Mouse (Mus musculus): Measurements from ENCODE around the gene Golga2. TPM values are rescaled to one million over a fixed set of nuclear protein-coding genes. Genes with fewer than 3 reads are reported as not detected.

Golga2 gene
- polyA plus RNA-seq, 1 experiment from 2014 or later = 36.5 TPM

- Histone ChIP-seq H3K27ac (no peak overlapping the region), H3K4me2 (no peak overlapping the region), H3K9me3 (no peaks in the 10 kb centered on the region), H3K4me3 (no peak overlapping the region), H3K9ac (no peak overlapping the region), H3K36me3 (peaks cover 61% of the 10 kb centered on the region), H3K27me3 (no peaks in the 10 kb centered on the region), H3K4me1 (peaks cover 14% of the 10 kb centered on the region)
- no peak for ATAC-seq (ENCODE audit: insufficient number of reproducible peaks, low FRiP score, low TSS enrichment, low read depth)
- WGBS = 92% methylated on average over 11 of the region's 11 CpGs
Observed at GRCm38 (mm10) chr2:32256273-32256672, 30.9 kb upstream of the Golga2 start.

DNA sequence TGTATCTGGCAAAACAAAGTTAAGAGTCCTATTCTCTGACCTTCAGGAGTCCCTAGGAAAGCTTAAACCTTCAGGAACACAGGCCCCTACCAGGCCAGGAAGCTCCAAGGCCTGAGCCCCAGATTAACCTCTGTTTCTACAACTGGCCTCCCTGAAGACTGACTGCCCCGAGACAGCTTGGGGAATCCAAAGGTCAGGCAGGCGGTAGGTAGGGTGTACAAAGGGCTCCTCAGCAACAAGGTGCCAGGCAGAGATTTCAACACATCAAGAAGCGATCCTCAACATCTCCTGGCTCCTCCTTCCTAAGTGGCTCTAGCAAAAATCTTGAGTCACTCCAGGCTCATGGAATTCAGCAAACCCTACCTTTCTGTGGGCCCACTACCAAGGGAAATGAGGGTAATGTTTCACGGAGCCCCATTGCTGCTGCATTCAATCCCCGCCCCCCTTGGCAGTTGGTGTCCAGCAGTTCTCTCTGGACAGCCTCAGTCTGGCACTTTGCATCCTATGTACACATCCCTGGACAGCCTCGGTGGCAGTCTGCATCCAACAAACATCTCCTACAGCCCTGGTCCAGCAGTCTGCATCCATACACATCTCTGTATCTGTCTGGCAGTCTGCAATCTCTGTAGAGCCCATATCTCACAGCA lies 28.2 kb upstream of the Golga2 start:
- 0 out of 2 replicates have a peak overlapping the region, but pooled peaks have one; percentile 38 for H3K27ac ChIP-seq
- no peaks in the 10 kb centered on the region for H3K9me3 ChIP-seq
- H3K27me3 ChIP-seq = no peaks in the 10 kb centered on the region
- no peak for ATAC-seq (ENCODE audit: insufficient number of reproducible peaks, low FRiP score, low TSS enrichment, low read depth)
- peaks cover 14% of the 10 kb centered on the region for H3K4me1 ChIP-seq
- peaks cover 33% of the 10 kb centered on the region for H3K36me3 ChIP-seq
- peak overlapping the region; percentile 90 for H3K4me3 ChIP-seq
- peak overlapping the region; percentile 70 for H3K4me2 ChIP-seq
- H3K9ac ChIP-seq = peak overlapping the region; percentile 79
- WGBS = 52% methylated on average over 6 of the region's 6 CpGs

- H3K9ac ChIP-seq = peak within 1 kb of the TSS; percentile 79
- WGBS = 1% methylated on average over 59 of the region's 59 CpGs
- H3K4me3 ChIP-seq = peak within 1 kb of the TSS; percentile 90
- H3K9me3 ChIP-seq = no peaks in the 10 kb centered on the region
- peak within 1 kb of the TSS; percentile 70 for H3K4me2 ChIP-seq
- peaks cover 25% of the 10 kb centered on the region for H3K36me3 ChIP-seq
- ATAC-seq (ENCODE audit: insufficient number of reproducible peaks, low FRiP score, low TSS enrichment, low read depth) = peak; percentile 77
- peak within 1 kb of the TSS; percentile 68 for H3K27ac ChIP-seq
- no peaks in the 10 kb centered on the region for H3K27me3 ChIP-seq
- peaks cover 14% of the 10 kb centered on the region for H3K4me1 ChIP-seq
Observed at GRCm38 (mm10) chr2:32259657-32260417, 27.3 kb upstream of the Golga2 start, which contains the start of gene Uck1. Gene Uck1, minus strand, starts transcription at chr2:32260159.

DNA sequence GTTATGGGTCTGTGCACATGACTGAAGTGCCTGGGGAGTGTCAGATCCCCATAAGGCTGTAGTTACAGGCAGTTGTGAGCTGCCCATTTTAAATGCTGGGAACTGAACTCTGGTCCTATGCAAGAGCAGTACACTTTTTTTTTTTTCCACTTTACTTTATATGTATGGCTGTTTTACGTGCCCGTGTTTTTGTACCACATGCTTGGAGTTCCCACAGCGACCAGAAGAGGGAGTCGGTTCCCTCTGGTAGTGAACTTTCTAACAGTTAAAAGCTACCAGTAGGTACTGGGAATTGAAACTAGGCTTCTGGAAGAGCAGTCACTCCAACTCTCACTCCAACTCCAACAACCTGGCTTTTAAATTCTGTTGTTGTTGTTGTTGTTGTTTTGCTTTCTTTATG lies 26.5 kb upstream of the Golga2 start:
- Histone ChIP-seq H3K9ac (no peak overlapping the region), H3K4me3 (peak overlapping the region; percentile 90), H3K27me3 (no peaks in the 10 kb centered on the region), H3K4me2 (no peak overlapping the region), H3K36me3 (peaks cover 24% of the 10 kb centered on the region), H3K4me1 (peaks cover 14% of the 10 kb centered on the region), H3K9me3 (no peaks in the 10 kb centered on the region), H3K27ac (no peak overlapping the region)
- 39% methylated on average over 4 of the region's 4 CpGs for WGBS
- ATAC-seq (ENCODE audit: insufficient number of reproducible peaks, low FRiP score, low TSS enrichment, low read depth) = no peak

GRCm38 (mm10) chr2:32275823-32276222 lies 11.4 kb upstream of the Golga2 start:
- Histone ChIP-seq H3K36me3 (peaks cover 40% of the 10 kb centered on the region), H3K4me2 (no peak overlapping the region), H3K9me3 (no peaks in the 10 kb centered on the region), H3K4me3 (no peak overlapping the region), H3K27me3 (no peaks in the 10 kb centered on the region), H3K27ac (no peak overlapping the region), H3K4me1 (no peaks in the 10 kb centered on the region), H3K9ac (no peak overlapping the region)
- WGBS = 57% methylated on average over 3 of the region's 3 CpGs
- no peak for ATAC-seq (ENCODE audit: insufficient number of reproducible peaks, low FRiP score, low TSS enrichment, low read depth)

GRCm38 (mm10) chr2:32282289-32282688 lies 4.9 kb upstream of the Golga2 start:
- no peak for ATAC-seq (ENCODE audit: insufficient number of reproducible peaks, low FRiP score, low TSS enrichment, low read depth)
- H3K4me2 ChIP-seq = no peak overlapping the region
- H3K27me3 ChIP-seq = no peaks in the 10 kb centered on the region
- 91% methylated on average over 2 of the region's 2 CpGs for WGBS
- no peaks in the 10 kb centered on the region for H3K9me3 ChIP-seq
- H3K9ac ChIP-seq = no peak overlapping the region
- H3K36me3 ChIP-seq = peaks cover 79% of the 10 kb centered on the region
- H3K4me1 ChIP-seq = peaks cover 8% of the 10 kb centered on the region
- no peak overlapping the region for H3K4me3 ChIP-seq
- H3K27ac ChIP-seq = no peak overlapping the region

GRCm38 (mm10) chr2:32282727-32283126 lies 4.5 kb upstream of the Golga2 start:
- Histone ChIP-seq H3K9me3 (no peaks in the 10 kb centered on the region), H3K4me1 (peaks cover 8% of the 10 kb centered on the region), H3K27me3 (no peaks in the 10 kb centered on the region), H3K27ac (no peak overlapping the region), H3K4me2 (no peak overlapping the region), H3K9ac (no peak overlapping the region), H3K36me3 (peaks cover 75% of the 10 kb centered on the region), H3K4me3 (no peak overlapping the region)
- ATAC-seq (ENCODE audit: insufficient number of reproducible peaks, low FRiP score, low TSS enrichment, low read depth) = no peak
- 83% methylated on average over 1 of the region's 1 CpGs for WGBS

GRCm38 (mm10) chr2:32283986-32284385 lies 3.2 kb upstream of the Golga2 start:
- no peak overlapping the region for H3K9ac ChIP-seq
- H3K4me3 ChIP-seq = no peak overlapping the region
- ATAC-seq (ENCODE audit: insufficient number of reproducible peaks, low FRiP score, low TSS enrichment, low read depth) = no peak
- H3K36me3 ChIP-seq = peaks cover 62% of the 10 kb centered on the region
- H3K9me3 ChIP-seq = no peaks in the 10 kb centered on the region
- peaks cover 12% of the 10 kb centered on the region for H3K4me1 ChIP-seq
- H3K4me2 ChIP-seq = no peak overlapping the region
- H3K27me3 ChIP-seq = no peaks in the 10 kb centered on the region
- 91% methylated on average over 3 of the region's 3 CpGs for WGBS
- no peak overlapping the region for H3K27ac ChIP-seq

DNA sequence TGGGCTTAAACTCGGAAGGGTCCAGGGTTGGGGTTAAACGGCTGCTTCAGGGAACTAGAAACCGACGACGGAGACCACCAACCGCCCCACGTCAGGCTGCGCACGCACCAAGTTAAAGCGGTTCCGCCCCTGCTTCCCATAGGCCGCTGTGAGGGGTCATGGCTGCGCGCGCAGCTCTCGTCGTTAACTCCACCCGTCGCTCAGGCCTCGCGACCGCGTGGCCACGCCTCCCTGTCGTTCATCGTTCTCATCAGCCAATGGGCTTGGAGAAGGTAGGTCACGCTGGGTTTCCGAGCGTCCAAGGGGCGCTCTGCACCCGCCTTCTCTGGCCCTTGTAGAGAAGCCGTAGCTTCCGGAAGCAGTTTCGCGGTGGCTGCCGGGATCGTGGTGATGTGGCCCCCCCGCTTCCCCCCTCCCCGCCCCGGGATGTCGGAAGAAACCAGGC lies 761 bp downstream of the Golga2 start, which contains the start of gene Swi5:
Gene Swi5 (minus strand): TSS at position 153 of the 445 bp plus-strand sequence.
- Histone ChIP-seq H3K36me3 (peaks cover 38% of the 10 kb centered on the region), H3K4me2 (peak within 1 kb of the TSS; percentile 78), H3K9ac (peak within 1 kb of the TSS; percentile 84), H3K4me3 (peak within 1 kb of the TSS; percentile 79), H3K9me3 (no peaks in the 10 kb centered on the region), H3K4me1 (peaks cover 21% of the 10 kb centered on the region), H3K27me3 (no peaks in the 10 kb centered on the region), H3K27ac (peak within 1 kb of the TSS; percentile 83)
- ATAC-seq (ENCODE audit: insufficient number of reproducible peaks, low FRiP score, low TSS enrichment, low read depth) = peak; percentile 99
- under 1% methylated on average over 38 of the region's 41 CpGs for WGBS

- Histone ChIP-seq H3K4me1 (peaks cover 21% of the 10 kb centered on the region), H3K27me3 (no peaks in the 10 kb centered on the region), H3K9me3 (no peaks in the 10 kb centered on the region), H3K9ac (peak overlapping the region; percentile 75), H3K4me2 (peak overlapping the region; percentile 70), H3K27ac (peak overlapping the region; percentile 82), H3K4me3 (peak overlapping the region; percentile 79), H3K36me3 (peaks cover 35% of the 10 kb centered on the region)
- 1% methylated on average over 29 of the region's 29 CpGs for WGBS
- ATAC-seq (ENCODE audit: insufficient number of reproducible peaks, low FRiP score, low TSS enrichment, low read depth) = peak; percentile 40
Observed at GRCm38 (mm10) chr2:32288371-32288931, 1.3 kb downstream of the Golga2 start.

- no peak for ATAC-seq (ENCODE audit: insufficient number of reproducible peaks, low FRiP score, low TSS enrichment, low read depth)
- H3K4me2 ChIP-seq = peak overlapping the region; percentile 70
- H3K36me3 ChIP-seq = peaks cover 33% of the 10 kb centered on the region
- no peaks in the 10 kb centered on the region for H3K9me3 ChIP-seq
- H3K27me3 ChIP-seq = no peaks in the 10 kb centered on the region
- no peak overlapping the region for H3K27ac ChIP-seq
- H3K4me1 ChIP-seq = peaks cover 27% of the 10 kb centered on the region
- no peak overlapping the region for H3K9ac ChIP-seq
- peak overlapping the region; percentile 79 for H3K4me3 ChIP-seq
Observed at GRCm38 (mm10) chr2:32289578-32289977, 2.4 kb downstream of the Golga2 start.

GRCm38 (mm10) chr2:32294348-32294747 lies 7.2 kb downstream of the Golga2 start:
- no peak overlapping the region for H3K27ac ChIP-seq
- H3K9ac ChIP-seq = no peak overlapping the region

More at GRCm38 (mm10) chr2:32294348-32294747, 7.2 kb downstream of the Golga2 start:
- Histone ChIP-seq H3K27me3 (no peaks in the 10 kb centered on the region), H3K4me3 (no peak overlapping the region), H3K9me3 (no peaks in the 10 kb centered on the region), H3K4me2 (no peak overlapping the region), H3K4me1 (peaks cover 12% of the 10 kb centered on the region), H3K36me3 (peaks cover 57% of the 10 kb centered on the region)
- ATAC-seq (ENCODE audit: insufficient number of reproducible peaks, low FRiP score, low TSS enrichment, low read depth) = no peak
- WGBS = 78% methylated on average over 8 of the region's 8 CpGs

All from limb, embryonic 15.5 days (tissue).